Mouse (Mus musculus): Measurements from ENCODE around the gene Asb11.

Gene Asb11

DNA sequence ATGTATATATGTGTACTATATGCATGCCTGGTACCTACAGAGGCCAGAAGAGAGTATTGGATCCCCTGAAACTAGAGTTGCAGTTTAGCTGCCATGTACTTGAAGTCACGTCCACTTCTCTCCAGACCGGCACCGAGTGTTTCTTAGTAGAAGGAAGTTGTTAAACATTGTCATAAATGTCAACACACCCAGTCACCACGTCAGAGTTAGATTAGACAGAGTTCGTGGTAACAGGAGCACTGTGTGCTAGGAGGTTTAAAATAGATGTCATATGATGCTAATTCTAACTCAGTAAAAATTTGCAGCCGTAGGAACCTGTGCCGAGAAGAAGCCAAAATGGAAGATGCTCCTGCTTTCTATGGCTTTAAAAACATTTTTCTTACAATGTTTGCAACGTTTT, at the start of gene Asb11:
Asb11 (plus strand) TSS at position 286 of the 400 bp plus-strand sequence.
- DNase-seq (ENCODE audit: low spot score in 2 of 2): no peak

- DNase-seq (ENCODE audit: low spot score in 2 of 2): no peak
Observed at GRCm38 (mm10) chrX:164394091-164394490, 42.7 kb upstream of the Asb11 start.

DNA sequence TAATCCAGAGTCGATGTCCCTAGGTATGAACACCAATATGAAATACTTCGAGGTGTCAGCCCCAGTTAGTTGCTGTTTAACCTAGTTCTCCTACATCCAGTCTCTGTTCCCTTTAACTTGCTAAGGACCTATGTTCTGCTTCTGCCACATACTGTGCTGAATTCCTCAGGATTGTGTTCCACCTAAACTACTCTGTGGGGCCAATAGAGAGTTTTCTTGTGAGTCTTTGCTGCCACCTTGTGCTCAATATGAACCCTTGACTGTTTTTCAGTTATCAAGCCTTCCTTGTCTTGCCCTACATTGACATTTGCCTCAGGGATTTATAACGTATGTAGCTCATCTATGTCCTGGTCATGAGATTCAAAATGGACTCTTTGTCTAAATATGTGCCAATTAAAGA, 38.3 kb upstream of the Asb11 start:
- DNase-seq (ENCODE audit: low spot score in 2 of 2): no peak

- no peak for DNase-seq (ENCODE audit: low spot score in 2 of 2)
Observed at GRCm38 (mm10) chrX:164405080-164405649, 31.6 kb upstream of the Asb11 start.

GRCm38 (mm10) chrX:164406133-164407022, 30.4 kb upstream of the Asb11 start:
- DNase-seq (ENCODE audit: low spot score in 2 of 2): no peak

DNA sequence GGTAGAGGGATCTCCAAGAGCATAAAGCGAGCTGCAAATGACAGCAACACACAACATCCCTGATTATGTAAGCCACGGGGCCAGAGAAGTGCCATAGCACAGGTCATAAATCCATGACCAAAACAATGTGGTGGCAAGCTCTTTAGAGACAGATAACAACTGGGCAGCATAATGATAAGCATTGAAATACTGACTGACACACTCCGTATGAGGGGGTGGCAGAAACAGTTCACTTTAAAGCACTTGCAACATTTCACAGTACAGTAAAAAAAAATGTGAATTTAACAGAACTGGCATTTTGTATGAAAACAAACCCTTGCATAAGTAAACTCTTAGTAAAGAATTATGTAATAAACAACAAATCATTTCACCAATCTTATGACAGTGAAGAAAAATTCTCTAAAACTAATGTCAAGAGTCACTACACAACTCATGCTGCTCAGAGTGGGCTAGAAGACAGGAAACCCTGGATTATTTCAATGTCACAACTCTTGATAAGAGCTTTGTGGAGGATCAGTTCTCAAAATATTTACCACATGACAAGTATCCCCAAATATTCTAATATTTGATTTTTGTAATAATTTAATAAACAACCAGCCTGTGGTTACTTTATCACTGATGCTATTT, 28.4 kb upstream of the Asb11 start:
- DNase-seq (ENCODE audit: low spot score in 2 of 2): no peak

- no peak for DNase-seq (ENCODE audit: low spot score in 2 of 2)
Observed at GRCm38 (mm10) chrX:164410562-164410961, 26.2 kb upstream of the Asb11 start.

GRCm38 (mm10) chrX:164416803-164417202, 20.0 kb upstream of the Asb11 start:
- DNase-seq (ENCODE audit: low spot score in 2 of 2): no peak

DNA sequence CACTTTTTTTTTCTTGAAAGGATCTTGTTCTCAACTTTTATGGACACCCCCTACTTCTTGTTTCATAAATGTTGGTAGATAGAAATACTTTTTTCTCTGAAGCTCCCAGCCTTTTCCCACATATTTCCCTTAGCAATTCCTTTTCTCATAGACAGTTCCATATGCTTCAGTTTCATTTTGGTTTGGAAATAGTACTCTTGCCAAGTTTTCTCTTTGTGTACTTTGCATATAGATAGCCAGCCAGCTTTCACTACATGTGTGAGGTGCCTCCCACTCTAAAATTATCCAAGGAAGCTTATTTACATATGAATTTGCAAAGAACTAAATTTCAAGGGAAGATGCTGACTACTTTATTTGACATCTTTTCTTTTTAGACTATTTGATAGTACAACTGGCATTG, 18.8 kb upstream of the Asb11 start:
- no peak for DNase-seq (ENCODE audit: low spot score in 2 of 2)

DNA sequence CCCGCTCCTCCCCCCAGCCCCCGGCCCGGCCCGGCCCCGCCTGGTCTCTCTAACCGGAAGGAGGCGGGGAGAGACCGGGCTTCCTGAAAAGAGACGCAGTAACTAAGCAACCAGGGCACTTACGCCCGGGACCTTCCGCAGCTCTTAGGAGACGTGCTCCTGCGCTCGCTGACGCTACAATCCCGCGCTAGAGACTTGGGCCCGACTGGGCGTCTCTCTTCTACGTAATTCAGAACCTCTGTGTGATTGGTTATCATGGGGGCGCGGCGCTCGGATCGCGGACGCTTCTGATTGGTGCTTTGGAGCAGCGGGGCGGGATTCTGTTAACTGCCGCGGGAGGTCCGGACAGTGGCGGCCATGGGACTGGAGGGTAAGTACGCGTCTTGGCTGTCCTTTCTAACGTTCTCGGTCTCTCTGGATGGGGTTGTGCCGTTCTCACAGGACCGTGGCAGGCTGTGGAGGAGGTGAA, 17.3 kb upstream of the Asb11 start, which contains the start of gene Piga:
Piga (plus strand) TSS at position 317 of the 469 bp plus-strand sequence.
- peak; percentile 80 to 91 for DNase-seq (ENCODE audit: low spot score in 2 of 2)

DNA sequence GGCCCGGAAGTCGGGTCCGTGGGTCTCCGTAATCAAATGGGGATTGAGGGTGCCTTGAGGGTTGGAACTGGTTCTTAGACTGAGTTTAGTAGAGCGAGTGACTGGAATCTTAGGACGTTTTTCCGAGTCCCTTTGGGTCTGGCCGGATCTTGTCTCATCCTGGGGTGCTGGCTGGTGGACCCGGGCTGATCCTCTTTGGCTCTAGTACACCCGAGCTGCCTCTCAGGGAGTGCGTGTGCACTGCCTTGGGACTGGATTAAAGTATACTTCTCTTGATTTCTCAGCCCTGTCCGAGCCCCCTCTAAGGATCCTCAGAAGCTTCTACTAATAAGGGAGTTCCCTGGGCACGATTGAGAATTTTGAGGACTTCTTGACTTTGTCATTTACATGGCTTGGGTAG, 16.8 kb upstream of the Asb11 start:
- no peak for DNase-seq (ENCODE audit: low spot score in 2 of 2)

DNA sequence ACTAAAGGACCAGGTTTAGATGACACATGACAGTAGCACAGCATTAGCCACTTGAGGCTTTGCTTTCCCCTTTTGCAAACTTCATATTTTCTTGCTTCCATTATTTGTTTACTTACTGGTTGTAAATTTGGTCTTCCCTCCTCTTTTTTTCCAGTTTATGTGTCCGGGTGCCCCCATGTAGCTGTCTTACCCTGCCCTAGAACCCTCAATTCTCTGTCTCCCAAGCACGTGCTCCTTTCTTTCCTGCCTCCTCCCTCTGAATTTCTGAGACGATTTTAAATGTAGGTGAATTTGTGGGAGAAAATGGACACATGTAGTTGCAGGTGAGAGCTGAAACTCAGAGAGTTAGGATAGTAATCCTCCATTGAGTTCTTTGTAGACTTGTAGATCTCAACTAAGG, 16.3 kb upstream of the Asb11 start:
- no peak for DNase-seq (ENCODE audit: low spot score in 2 of 2)

DNA sequence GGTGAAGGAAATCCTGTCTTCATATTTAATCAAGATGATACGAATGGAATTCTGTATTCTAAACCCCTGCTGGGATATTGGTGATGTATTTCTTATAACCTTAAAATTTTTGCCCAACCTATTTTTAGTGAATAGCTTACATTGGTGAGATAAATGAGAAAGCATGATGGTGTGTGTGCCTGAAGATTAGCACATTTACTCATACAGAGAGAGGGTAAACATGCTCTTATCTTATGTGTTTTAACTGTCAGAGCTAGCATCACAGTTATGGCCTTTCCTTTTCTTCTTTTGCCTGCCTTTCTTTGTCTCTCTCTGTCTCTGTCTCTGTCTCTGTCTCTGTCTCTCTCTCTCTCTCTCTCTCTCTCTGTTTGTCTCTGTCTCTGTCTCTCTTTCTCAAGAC, 12.0 kb upstream of the Asb11 start:
- no peak for DNase-seq (ENCODE audit: low spot score in 2 of 2)

- DNase-seq (ENCODE audit: low spot score in 2 of 2): no peak
Observed at GRCm38 (mm10) chrX:164427295-164427694, 9.5 kb upstream of the Asb11 start.

DNA sequence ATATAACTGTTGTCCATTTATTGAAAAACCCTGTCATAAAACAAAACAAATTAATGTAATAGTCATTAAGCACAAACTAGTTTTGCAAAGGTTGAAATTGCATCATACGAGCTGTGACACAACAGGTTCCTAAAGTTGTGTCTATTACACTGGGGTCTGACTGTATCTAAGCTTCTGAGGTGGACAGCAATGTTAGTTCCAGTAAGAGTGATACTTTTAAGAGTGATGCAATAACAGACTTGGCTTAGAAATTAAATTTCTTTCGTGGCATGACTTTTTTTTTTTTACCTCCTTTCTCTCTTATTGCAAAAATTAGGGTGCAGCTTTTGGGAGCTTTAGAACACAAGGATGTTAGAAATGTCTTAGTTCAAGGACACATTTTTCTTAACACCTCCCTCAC, 8.6 kb upstream of the Asb11 start:
- no peak for DNase-seq (ENCODE audit: low spot score in 2 of 2)

- DNase-seq (ENCODE audit: low spot score in 2 of 2): no peak
Observed at GRCm38 (mm10) chrX:164430621-164431020, 6.2 kb upstream of the Asb11 start.

DNA sequence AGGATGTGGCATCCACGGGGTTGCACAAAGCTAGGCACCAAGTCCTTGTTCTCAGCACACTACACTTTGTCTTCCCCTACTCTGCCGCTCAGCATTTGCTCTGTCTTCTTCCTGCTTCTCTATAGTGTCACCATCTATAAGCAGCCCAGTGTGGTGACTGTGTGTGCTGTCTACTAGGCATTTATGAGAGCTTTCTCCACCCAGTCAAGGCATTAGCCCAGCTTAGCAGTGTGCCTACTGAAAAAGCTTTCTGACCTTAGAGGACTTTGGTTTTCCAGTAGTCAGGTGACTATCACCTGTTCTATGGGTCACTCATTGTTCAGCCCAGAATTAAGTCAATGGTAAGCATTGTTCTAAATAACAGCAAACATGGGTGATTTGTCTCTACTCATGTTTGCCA, 5.7 kb upstream of the Asb11 start:
- DNase-seq (ENCODE audit: low spot score in 2 of 2): no peak

- DNase-seq (ENCODE audit: low spot score in 2 of 2): no peak
Observed at GRCm38 (mm10) chrX:164431541-164431940, 5.3 kb upstream of the Asb11 start.

- no peak for DNase-seq (ENCODE audit: low spot score in 2 of 2)
Observed at GRCm38 (mm10) chrX:164432682-164433081, 4.1 kb upstream of the Asb11 start.

DNA sequence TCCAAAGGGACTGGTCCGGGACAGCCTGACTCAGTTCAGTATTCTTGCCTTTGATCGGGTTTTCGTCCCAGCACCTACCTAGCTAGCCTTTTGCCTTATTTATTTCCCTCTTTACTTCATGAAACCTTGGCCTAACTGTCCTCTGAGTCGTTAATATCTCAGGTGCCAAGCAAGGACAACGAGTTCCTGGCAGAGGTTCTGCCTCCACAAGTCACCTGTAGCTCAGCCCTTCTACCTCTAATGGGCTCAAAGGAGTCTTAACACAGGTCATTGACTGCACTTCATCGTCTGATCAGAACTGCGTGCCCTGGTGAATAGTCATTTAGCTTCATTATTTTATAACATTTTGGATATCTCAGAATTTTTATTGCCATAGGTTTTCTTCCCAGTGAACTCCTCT, 2.7 kb downstream of the Asb11 start:
- no peak for DNase-seq (ENCODE audit: low spot score in 2 of 2)

- no peak for DNase-seq (ENCODE audit: low spot score in 2 of 2)
Observed at GRCm38 (mm10) chrX:164440140-164440539, 3.3 kb downstream of the Asb11 start.

DNA sequence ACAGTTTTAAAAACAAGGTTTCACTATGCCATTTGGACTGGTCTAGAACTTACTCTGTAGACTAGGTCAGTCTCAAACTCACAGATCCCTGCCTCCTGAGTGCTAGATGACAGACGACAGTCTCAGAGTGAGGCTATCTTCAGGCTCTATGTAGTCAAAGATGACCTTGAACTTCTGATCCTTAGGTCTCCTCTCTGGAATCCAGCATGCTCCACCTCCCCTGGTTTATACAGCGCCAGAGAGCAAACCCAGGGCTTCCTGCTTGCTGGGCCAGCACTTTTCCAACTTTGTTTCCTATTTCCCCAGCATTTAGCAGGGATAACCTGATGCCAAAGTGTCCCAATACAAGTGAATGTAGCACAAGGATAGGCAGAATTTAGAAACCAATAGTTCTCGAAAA, 3.9 kb downstream of the Asb11 start:
- DNase-seq (ENCODE audit: low spot score in 2 of 2): no peak

- DNase-seq (ENCODE audit: low spot score in 2 of 2): no peak
Observed at GRCm38 (mm10) chrX:164441306-164441705, 4.5 kb downstream of the Asb11 start.

All from spleen, postnatal 10 days (tissue).